Mouse (Mus musculus) frontal cortex, adult (tissue): ENCODE results near the gene Atp10a.
A peak's percentile ranks its signal among the peaks of the same experiment; 100 is the strongest.

Source experiments
- ATAC-seq: cut with Nextera tagmentation; 2 replicates; pipeline ENCODE4 v1.9.2; 2017; ENCODE audit warnings: mild to moderate bottlenecking, moderate library complexity, mixed read lengths; ENCODE audit not compliant: low TSS enrichment

Gene Atp10a

GRCm38 (mm10) chr7:58736841-58737547 lies 81.0 kb downstream of the Atp10a start:
- ATAC-seq = no peak

GRCm38 (mm10) chr7:58740196-58740595 lies 84.2 kb downstream of the Atp10a start:
- no peak for ATAC-seq

- no peak for ATAC-seq
Measured at GRCm38 (mm10) chr7:58740842-58741241, 84.9 kb downstream of the Atp10a start.

GRCm38 (mm10) chr7:58742009-58742408 lies 86.0 kb downstream of the Atp10a start:
- no peak for ATAC-seq

GRCm38 (mm10) chr7:58742648-58743047 lies 86.7 kb downstream of the Atp10a start:
- ATAC-seq = no peak

- ATAC-seq = peak; percentile 64
Measured at GRCm38 (mm10) chr7:58743362-58744320, 87.7 kb downstream of the Atp10a start.

GRCm38 (mm10) chr7:58746817-58747216 lies 90.9 kb downstream of the Atp10a start:
- ATAC-seq = no peak

GRCm38 (mm10) chr7:58749904-58750612 lies 94.1 kb downstream of the Atp10a start:
- ATAC-seq = peak; percentile 76; the same call in 1 of the 2 replicates

GRCm38 (mm10) chr7:58752041-58752440 lies 96.1 kb downstream of the Atp10a start:
- ATAC-seq = no peak

GRCm38 (mm10) chr7:58754076-58754475 lies 98.1 kb downstream of the Atp10a start:
- no peak for ATAC-seq

GRCm38 (mm10) chr7:58754536-58754935 lies 98.6 kb downstream of the Atp10a start:
- ATAC-seq = no peak

GRCm38 (mm10) chr7:58755083-58755482 lies 99.1 kb downstream of the Atp10a start:
- ATAC-seq = no peak

- ATAC-seq = no peak
Measured at GRCm38 (mm10) chr7:58755846-58756245, 99.9 kb downstream of the Atp10a start.

GRCm38 (mm10) chr7:58757331-58757730 lies 101.4 kb downstream of the Atp10a start:
- no peak for ATAC-seq

- no peak for ATAC-seq
Measured at GRCm38 (mm10) chr7:58758396-58758795, 102.4 kb downstream of the Atp10a start.

- ATAC-seq = no peak
Measured at GRCm38 (mm10) chr7:58759265-58759664, 103.3 kb downstream of the Atp10a start.

GRCm38 (mm10) chr7:58767257-58767656 lies 111.3 kb downstream of the Atp10a start:
- ATAC-seq = peak; percentile 80

GRCm38 (mm10) chr7:58768253-58768652 lies 112.3 kb downstream of the Atp10a start:
- no peak for ATAC-seq

- ATAC-seq = peak; percentile 54
Measured at GRCm38 (mm10) chr7:58770254-58770653, 114.3 kb downstream of the Atp10a start.

- ATAC-seq = peak; percentile 82
Measured at GRCm38 (mm10) chr7:58772048-58772690, 116.2 kb downstream of the Atp10a start.

- no peak for ATAC-seq
Measured at GRCm38 (mm10) chr7:58779146-58779545, 123.2 kb downstream of the Atp10a start.

- ATAC-seq = no peak
Measured at GRCm38 (mm10) chr7:58786986-58787385, 131.0 kb downstream of the Atp10a start.
